Mouse (Mus musculus) heart, adult 8-10 months (tissue): ENCODE data around the gene Sbk2. TPM values are rescaled to one million over a fixed set of nuclear protein-coding genes. Genes with fewer than 3 reads are reported as not detected.
A peak's percentile ranks its signal among the peaks of the same experiment; 100 is the strongest.

Source experiments
- DNase-seq: peaks from one replicate; pipeline ENCODE4 v3.0.0; 2022; ENCODE audit warnings: low spot score
- total RNA-seq, 4 experiments: library from RNA; stranded (reverse); gene quantifications; 2 replicates each; pipeline ENCODE4 v1.2.4; 2022

Sbk2 gene
- total RNA-seq, 4 experiments from 2014 or later: 27.3 to 40.6 (median 33.1) TPM

GRCm38 (mm10) chr7:4953815-4954445 is 10.3 kb downstream of the Sbk2 start:
- no peak for DNase-seq

- DNase-seq: peak; percentile 32
Observed at GRCm38 (mm10) chr7:4950561-4951342, 13.5 kb downstream of the Sbk2 start.

GRCm38 (mm10) chr7:4948386-4948785 is 15.8 kb downstream of the Sbk2 start:
- no peak for DNase-seq

GRCm38 (mm10) chr7:4947855-4948254 is 16.4 kb downstream of the Sbk2 start:
- peak; percentile 63 for DNase-seq

- peak; percentile 97 for DNase-seq
Observed at GRCm38 (mm10) chr7:4943223-4943815, 20.9 kb downstream of the Sbk2 start.

GRCm38 (mm10) chr7:4942673-4943072 is 21.5 kb downstream of the Sbk2 start:
- DNase-seq: no peak

GRCm38 (mm10) chr7:4940068-4940479 is 24.1 kb downstream of the Sbk2 start:
- DNase-seq: peak; percentile 89

GRCm38 (mm10) chr7:4938456-4938855 is 25.8 kb downstream of the Sbk2 start:
- peak; percentile 77 for DNase-seq

GRCm38 (mm10) chr7:4937392-4937791 is 26.8 kb downstream of the Sbk2 start:
- no peak for DNase-seq

GRCm38 (mm10) chr7:4936832-4937231 is 27.4 kb downstream of the Sbk2 start:
- no peak for DNase-seq

GRCm38 (mm10) chr7:4934160-4934914 is 29.9 kb downstream of the Sbk2 start:
- no peak for DNase-seq

- DNase-seq: no peak
Observed at GRCm38 (mm10) chr7:4933103-4933502, 31.1 kb downstream of the Sbk2 start.

GRCm38 (mm10) chr7:4928323-4928722 is 35.9 kb downstream of the Sbk2 start:
- no peak for DNase-seq

GRCm38 (mm10) chr7:4927711-4928110 is 36.5 kb downstream of the Sbk2 start:
- no peak for DNase-seq

- no peak for DNase-seq
Observed at GRCm38 (mm10) chr7:4926849-4927248, 37.4 kb downstream of the Sbk2 start.

- peak; percentile 38 for DNase-seq
Observed at GRCm38 (mm10) chr7:4925441-4926381, 38.5 kb downstream of the Sbk2 start, which contains the start of gene Ssc5d. Gene Ssc5d, plus strand, starts transcription at chr7:4925785.

- peak; percentile 79 for DNase-seq
Observed at GRCm38 (mm10) chr7:4924891-4925301, 39.3 kb downstream of the Sbk2 start.

- peak; percentile 21 for DNase-seq
Observed at GRCm38 (mm10) chr7:4924483-4924882, 39.7 kb downstream of the Sbk2 start.

GRCm38 (mm10) chr7:4923586-4924364 is 40.4 kb downstream of the Sbk2 start:
- DNase-seq: peak; percentile 31
